Mouse (Mus musculus) spleen, postnatal 36 days (tissue): Measurements from ENCODE around the gene Xlr5b.
"Not testable (repeated sequence)": the region's sequence is repeated elsewhere in the genome, so short reads cannot be mapped to it uniquely, and the experiment has no call there.

Experiments
- DNase-seq, 2 experiments: peaks; one replicate each; pipeline ENCODE4 v3.0.0; 2022; ENCODE audit warnings: low spot score in 2 of 2, mixed read lengths in 1 of 2

The Xlr5b gene

GRCm38 (mm10) chrX:73148496-73148895, at the start of gene Xlr5b:
Xlr5b (plus strand) TSS chrX:73148796.
- DNase-seq: not testable (repeated sequence)

DNA sequence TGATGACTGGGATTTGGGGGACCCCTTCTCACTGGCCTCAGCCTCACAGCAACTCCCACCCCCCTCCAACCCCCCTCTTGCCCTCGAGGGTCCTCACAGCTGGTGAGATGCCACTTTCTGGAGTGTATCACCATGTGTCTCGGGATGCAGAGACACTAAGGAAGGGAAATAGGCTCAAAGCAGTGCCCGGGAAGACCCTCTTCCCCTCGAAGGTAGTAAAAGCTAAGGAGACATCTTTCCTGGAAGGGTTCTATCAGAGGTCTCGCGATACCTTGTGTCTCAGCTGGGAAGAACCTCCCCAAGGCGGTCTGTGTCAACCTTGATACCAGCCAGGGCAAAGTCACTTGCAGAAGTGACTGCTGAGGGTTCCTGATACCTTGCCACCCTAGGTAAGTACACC, 31.8 kb upstream of the Xlr5b start, which contains the start of gene Gm14685:
Gm14685 (plus strand) TSS at position 301 of the 400 bp plus-strand sequence.
- DNase-seq: not testable (repeated sequence)

DNA sequence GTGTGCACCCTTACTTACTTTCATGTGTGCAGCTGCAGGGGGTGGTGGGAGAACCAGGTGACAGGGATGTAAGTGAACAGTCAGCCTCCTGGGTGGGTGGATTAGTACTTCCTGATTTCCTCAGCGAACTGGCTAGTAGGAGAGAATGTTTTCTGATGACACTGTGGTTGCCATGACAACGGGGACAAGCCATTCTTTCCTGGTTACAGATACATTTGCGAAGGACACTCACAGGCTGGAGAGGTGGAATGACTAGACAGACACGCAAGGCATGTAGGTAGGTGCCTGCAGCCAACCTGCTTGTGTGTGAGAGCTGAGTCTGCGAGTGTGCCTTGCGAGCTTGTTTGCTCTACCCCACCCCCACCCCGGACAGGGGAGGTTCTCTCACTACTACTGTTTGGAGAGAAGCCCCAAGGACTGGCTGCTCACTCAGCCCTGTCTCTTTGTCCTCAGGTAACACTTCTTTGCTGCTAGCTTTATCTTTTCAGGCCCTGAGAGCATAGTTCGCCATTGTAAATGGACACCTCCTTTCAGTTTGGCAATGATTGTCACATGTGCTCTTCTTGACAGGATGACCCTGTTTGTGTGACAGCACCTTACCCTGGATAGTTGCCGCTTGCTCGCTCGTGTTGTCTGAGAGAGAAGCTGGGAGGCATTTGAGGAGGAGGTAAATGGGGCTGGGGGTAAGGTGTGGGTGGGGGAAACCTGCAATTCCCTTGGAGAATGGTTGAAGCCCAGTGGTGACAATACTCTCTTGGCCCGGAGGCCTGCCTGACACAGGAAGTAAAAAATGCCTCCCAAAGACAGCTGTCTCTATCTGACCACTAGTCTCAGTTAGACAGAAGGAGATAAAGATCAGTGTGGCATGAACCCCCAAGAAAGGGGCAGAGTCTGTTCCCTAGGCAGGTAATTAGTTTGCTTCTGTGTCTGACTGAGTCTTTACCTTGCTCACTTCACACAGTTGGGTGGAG, 25.5 kb upstream of the Xlr5b start:
- DNase-seq: not testable (repeated sequence)

GRCm38 (mm10) chrX:73143218-73143618, 5.4 kb upstream of the Xlr5b start:
- not testable (repeated sequence) for DNase-seq

- not testable (repeated sequence) for DNase-seq
Observed at GRCm38 (mm10) chrX:73149350-73149749, 754 bp downstream of the Xlr5b start, which contains the start of gene DXBay18. DXBay18 (minus strand) TSS chrX:73149450.

GRCm38 (mm10) chrX:73176889-73177288, 28.3 kb downstream of the Xlr5b start, which contains the start of gene Spin2d:
Spin2d (minus strand) TSS chrX:73176989.
- not testable (repeated sequence) for DNase-seq

DNA sequence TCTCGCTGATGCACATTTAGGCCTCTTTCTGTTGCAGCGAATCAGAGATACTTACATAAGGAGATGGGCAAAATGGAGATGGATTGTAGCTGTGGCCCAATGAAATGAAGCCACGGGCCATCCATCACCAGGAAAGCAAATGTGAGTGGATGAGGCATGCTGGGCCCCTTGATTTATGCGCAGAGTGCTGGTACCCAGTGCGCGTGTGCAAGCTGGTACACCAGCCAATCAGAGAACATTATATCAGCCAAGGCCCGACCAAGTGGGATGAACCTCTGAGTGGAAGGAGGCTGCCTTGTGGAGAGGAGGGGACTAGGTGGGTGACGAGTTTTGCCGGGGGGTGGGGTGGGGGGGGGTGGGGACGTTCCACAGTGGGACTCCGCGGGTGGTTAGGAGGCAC, 43.3 kb downstream of the Xlr5b start, which contains the start of gene Xlr3b:
Xlr3b (plus strand) TSS at position 274 of the 400 bp plus-strand sequence.
- DNase-seq: not testable (repeated sequence)
